Mouse (Mus musculus): ENCODE measurements at regions not wholly inside any gene's neighbourhood (a gene's known extent, or its start where the extent isn't known, plus 50 kb on each side); places are given as distances from the start of the nearest gene placed in this dataset.

- DNase-seq (ENCODE audit: low read depth, low spot score): no peak
These were observed 291.5 kb downstream of the Gm21750 start for GRCm38 (mm10) chr14:73952511-73952910.

GRCm38 (mm10) chr14:73978694-73979093 lies 317.7 kb downstream of the Gm21750 start:
- no peak for DNase-seq (ENCODE audit: low read depth, low spot score)

GRCm38 (mm10) chr14:73996229-73996628 lies 335.2 kb downstream of the Gm21750 start:
- DNase-seq (ENCODE audit: low read depth, low spot score): no peak

- no peak for DNase-seq (ENCODE audit: low read depth, low spot score)
These were observed 336.8 kb downstream of the Gm21750 start for GRCm38 (mm10) chr14:73997796-73998195.

GRCm38 (mm10) chr14:73999409-73999909 lies 338.4 kb downstream of the Gm21750 start:
- no peak for DNase-seq (ENCODE audit: low read depth, low spot score)

- no peak for DNase-seq (ENCODE audit: low read depth, low spot score)
These were observed 345.9 kb downstream of the Gm21750 start for GRCm38 (mm10) chr14:74006911-74007310.

GRCm38 (mm10) chr14:74011555-74011954 lies 350.5 kb downstream of the Gm21750 start:
- no peak for DNase-seq (ENCODE audit: low read depth, low spot score)

GRCm38 (mm10) chr14:74019421-74019820 lies 358.4 kb downstream of the Gm21750 start:
- no peak for DNase-seq (ENCODE audit: low read depth, low spot score)

GRCm38 (mm10) chr14:74047009-74047694 lies 386.1 kb downstream of the Gm21750 start:
- DNase-seq (ENCODE audit: low read depth, low spot score): no peak

GRCm38 (mm10) chr14:74047695-74048280 lies 386.8 kb downstream of the Gm21750 start:
- DNase-seq (ENCODE audit: low read depth, low spot score): no peak

GRCm38 (mm10) chr14:74048386-74048785 lies 387.4 kb downstream of the Gm21750 start:
- DNase-seq (ENCODE audit: low read depth, low spot score): no peak

GRCm38 (mm10) chr14:74066051-74066450 lies 405.0 kb downstream of the Gm21750 start:
- no peak for DNase-seq (ENCODE audit: low read depth, low spot score)

- no peak for DNase-seq (ENCODE audit: low read depth, low spot score)
These were observed 432.0 kb downstream of the Gm21750 start for GRCm38 (mm10) chr14:74093016-74093415.

- no peak for DNase-seq (ENCODE audit: low read depth, low spot score)
These were observed 438.7 kb downstream of the Gm21750 start for GRCm38 (mm10) chr14:74099696-74100095.

- DNase-seq (ENCODE audit: low read depth, low spot score): no peak
These were observed 451.6 kb downstream of the Gm21750 start for GRCm38 (mm10) chr14:74112603-74113002.

- no peak for DNase-seq (ENCODE audit: low read depth, low spot score)
These were observed 452.1 kb downstream of the Gm21750 start for GRCm38 (mm10) chr14:74113116-74113515.

- no peak for DNase-seq (ENCODE audit: low read depth, low spot score)
These were observed 452.5 kb downstream of the Gm21750 start for GRCm38 (mm10) chr14:74113556-74113955.

GRCm38 (mm10) chr14:74117686-74118085 lies 456.7 kb downstream of the Gm21750 start:
- no peak for DNase-seq (ENCODE audit: low read depth, low spot score)

GRCm38 (mm10) chr14:74145202-74145700 lies 484.2 kb downstream of the Gm21750 start:
- no peak for DNase-seq (ENCODE audit: low read depth, low spot score)

GRCm38 (mm10) chr14:74166221-74166620 lies 474.4 kb upstream of the Htr2a start:
- DNase-seq (ENCODE audit: low read depth, low spot score): no peak

- no peak for DNase-seq (ENCODE audit: low read depth, low spot score)
These were observed 471.3 kb upstream of the Htr2a start for GRCm38 (mm10) chr14:74169131-74169875.

GRCm38 (mm10) chr14:74180066-74180465 lies 460.6 kb upstream of the Htr2a start:
- DNase-seq (ENCODE audit: low read depth, low spot score): no peak

Measured in WW6 (cell line).